Mouse (Mus musculus) heart, embryonic 14.5 days (tissue): Measurements from ENCODE around the gene Rhbdd1. TPM values are rescaled to one million over a fixed set of nuclear protein-coding genes. Genes with fewer than 3 reads are reported as not detected.
A peak's percentile ranks its signal among the peaks of the same experiment; 100 is the strongest.

ENCODE experiments used
- ATAC-seq: fragments of 200-750 bp; cut with Nextera tagmentation; 2 replicates; pipeline ENCODE4 v1.8.0; 2017; ENCODE audit warnings: low read depth, moderate TSS enrichment; ENCODE audit not compliant: insufficient number of reproducible peaks, insufficient read depth, low FRiP score
- H3K27ac ChIP-seq, 2 experiments: fragments of 200-500 bp in 1 of 2; fragments of 300-500 bp in 1 of 2; sonication (generic) in 1 of 2; replicated peaks in 1 of 2; 2 replicates each; pipeline ENCODE4 v1.5.1; 2012 to 2014; ENCODE audit warnings: low read depth in 2 of 2, low read length in 2 of 2, control low read depth in 1 of 2, mild to moderate bottlenecking in 1 of 2, mixed read lengths in 1 of 2; ENCODE audit not compliant: control insufficient read depth in 1 of 2, insufficient read depth in 1 of 2
- H3K27me3 ChIP-seq: fragments of 300-500 bp; sonication (generic); 2 replicates; pipeline ENCODE4 v1.6.1; 2014; ENCODE audit warnings: mild to moderate bottlenecking, low read length, control low read depth; ENCODE audit not compliant: control insufficient read depth, insufficient read depth
- H3K36me3 ChIP-seq: fragments of 300-500 bp; sonication (generic); 2 replicates; pipeline ENCODE4 v1.6.1; 2014; ENCODE audit warnings: mild to moderate bottlenecking, control low read depth, low read length, mixed read lengths; ENCODE audit not compliant: control insufficient read depth, insufficient read depth
- H3K4me1 ChIP-seq, 2 experiments: fragments of 200-500 bp in 1 of 2; fragments of 300-500 bp in 1 of 2; sonication (generic) in 1 of 2; 2 replicates each; pipeline ENCODE4 v1.6.1; 2012 to 2014; ENCODE audit warnings: low read length in 2 of 2, control low read depth in 1 of 2, mixed read lengths in 1 of 2; ENCODE audit not compliant: control insufficient read depth in 2 of 2, insufficient read depth in 2 of 2
- H3K4me2 ChIP-seq: fragments of 300-500 bp; sonication (generic); 2 replicates; pipeline ENCODE4 v1.6.1; 2014; ENCODE audit warnings: mild to moderate bottlenecking, low read length
- H3K4me3 ChIP-seq, 2 experiments: fragments of 200-500 bp in 1 of 2; fragments of 300-500 bp in 1 of 2; sonication (generic) in 1 of 2; 2 replicates each; pipeline ENCODE4 v1.5.1; 2012 to 2014; ENCODE audit warnings: low read length in 2 of 2, mild to moderate bottlenecking in 2 of 2, control low read depth in 1 of 2, low read depth in 1 of 2, moderate library complexity in 1 of 2; ENCODE audit not compliant: control insufficient read depth in 1 of 2, insufficient read depth in 1 of 2
- H3K9ac ChIP-seq: fragments of 300-500 bp; sonication (generic); 2 replicates; pipeline ENCODE4 v1.6.1; 2014; ENCODE audit warnings: mild to moderate bottlenecking, low read length
- H3K9me3 ChIP-seq: fragments of 300-500 bp; sonication (generic); 2 replicates; pipeline ENCODE4 v1.6.1; 2016; ENCODE audit warnings: low read length, control low read depth; ENCODE audit not compliant: control insufficient read depth
- WGBS: fragments of 180-500 bp; shearing (Covaris S2); extraction: QIAGEN DNeasy Blood & Tissue Kit; methylation state at CpG from one replicate; pipeline ENCODE4 v1.1.7; 2014; 5-methylcytosine and 5-hydroxymethylcytosine counted together
- polyA plus RNA-seq: library from polyadenylated mRNA; unstranded; fragments of >200 nt; fragmentation: Nextera tagmentation; extraction: Ambion mirVana; gene quantifications from 2 replicates; pipeline ENCODE4 v1.2.1, GENCODE M21; 2014

Gene Rhbdd1
- polyA plus RNA-seq, 1 experiment from 2014 or later = 7.0 TPM

- H3K27ac ChIP-seq = peak overlapping the region; percentile 92 to 99
- WGBS = under 1% methylated on average over 35 of the region's 35 CpGs
- H3K36me3 ChIP-seq = peaks cover 29% of the 10 kb centered on the region
- H3K9me3 ChIP-seq = no peaks in the 10 kb centered on the region
- peak overlapping the region; percentile 55 to 78 for H3K4me3 ChIP-seq
- peak; percentile 96 for ATAC-seq
- H3K9ac ChIP-seq = peak overlapping the region; percentile 96
- H3K27me3 ChIP-seq = 0 out of 2 replicates have a peak, but pooled peaks cover 3% of the 10 kb centered on the region
- peaks cover 11 to 36% of the 10 kb centered on the region in 2 experiments for H3K4me1 ChIP-seq
- H3K4me2 ChIP-seq = peak overlapping the region; percentile 73
Observed at GRCm38 (mm10) chr1:82282992-82283611, 33.1 kb upstream of the Rhbdd1 start.

- peak overlapping the region; percentile 96 for H3K9ac ChIP-seq
- peak overlapping the region; percentile 73 for H3K4me2 ChIP-seq
- H3K27me3 ChIP-seq = 0 out of 2 replicates have a peak, but pooled peaks cover 8% of the 10 kb centered on the region
- H3K9me3 ChIP-seq = no peaks in the 10 kb centered on the region
- peak overlapping the region; percentile 92 to 99 for H3K27ac ChIP-seq
- peaks cover 17 to 43% of the 10 kb centered on the region in 2 experiments for H3K4me1 ChIP-seq
- peaks cover 28% of the 10 kb centered on the region for H3K36me3 ChIP-seq
- 16% methylated on average over 1 of the region's 1 CpGs for WGBS
- peak overlapping the region; percentile 55 to 78 for H3K4me3 ChIP-seq
- no peak for ATAC-seq
Observed at GRCm38 (mm10) chr1:82283901-82284301, 32.4 kb upstream of the Rhbdd1 start.

- 18% methylated on average over 4 of the region's 4 CpGs for WGBS
- Histone ChIP-seq H3K9me3 (no peaks in the 10 kb centered on the region), H3K4me1 (peaks cover 20 to 43% of the 10 kb centered on the region in 2 experiments), H3K36me3 (peaks cover 26% of the 10 kb centered on the region), H3K27ac (peak overlapping the region; percentile 92 to 99), H3K9ac (peak overlapping the region; percentile 96), H3K4me2 (peak overlapping the region; percentile 73), H3K27me3 (0 out of 2 replicates have a peak, but pooled peaks cover 11% of the 10 kb centered on the region), H3K4me3 (peak overlapping the region; percentile 55 to 78)
- ATAC-seq = no peak
Observed at GRCm38 (mm10) chr1:82284403-82284802, 31.8 kb upstream of the Rhbdd1 start.

GRCm38 (mm10) chr1:82285461-82286189 lies 30.6 kb upstream of the Rhbdd1 start:
- H3K9me3 ChIP-seq = no peaks in the 10 kb centered on the region
- H3K4me3 ChIP-seq = peak overlapping the region; percentile 56 to 78
- H3K4me1 ChIP-seq = peaks cover 20 to 40% of the 10 kb centered on the region in 2 experiments
- whole genome bisulfite sequencing = 25% methylated on average over 5 of the region's 5 CpGs
- no peak for ATAC-seq
- peaks cover 26% of the 10 kb centered on the region for H3K36me3 ChIP-seq
- peak overlapping the region; percentile 75 to 84 for H3K27ac ChIP-seq
- 0 out of 2 replicates have a peak, but pooled peaks cover 11% of the 10 kb centered on the region for H3K27me3 ChIP-seq
- peak overlapping the region; percentile 73 for H3K4me2 ChIP-seq
- peak overlapping the region; percentile 96 for H3K9ac ChIP-seq

- no peak for ATAC-seq
- H3K9me3 ChIP-seq = no peaks in the 10 kb centered on the region
- H3K27me3 ChIP-seq = 0 out of 2 replicates have a peak, but pooled peaks cover 11% of the 10 kb centered on the region
- H3K27ac ChIP-seq = peak overlapping the region; percentile 75 to 84
- WGBS = 13% methylated on average over 15 of the region's 15 CpGs
- H3K4me3 ChIP-seq = peak overlapping the region; percentile 56 to 78
- peak overlapping the region; percentile 96 for H3K9ac ChIP-seq
- H3K36me3 ChIP-seq = peaks cover 26% of the 10 kb centered on the region
- peaks cover 20 to 35% of the 10 kb centered on the region in 2 experiments for H3K4me1 ChIP-seq
- peak overlapping the region; percentile 73 for H3K4me2 ChIP-seq
Observed at GRCm38 (mm10) chr1:82286190-82287051, 29.8 kb upstream of the Rhbdd1 start.

GRCm38 (mm10) chr1:82287052-82287775 lies 29.0 kb upstream of the Rhbdd1 start:
- Histone ChIP-seq H3K9ac (peak overlapping the region; percentile 96), H3K4me1 (peaks cover 17 to 30% of the 10 kb centered on the region in 2 experiments), H3K4me2 (peak overlapping the region; percentile 73), H3K27me3 (0 out of 2 replicates have a peak, but pooled peaks cover 11% of the 10 kb centered on the region), H3K9me3 (no peaks in the 10 kb centered on the region), H3K36me3 (peaks cover 24% of the 10 kb centered on the region), H3K4me3 (peak overlapping the region; percentile 56 to 78), H3K27ac (peak overlapping the region; percentile 75 to 84)
- WGBS = 23% methylated on average over 22 of the region's 22 CpGs
- ATAC-seq = no peak
